Mouse (Mus musculus): Measurements from ENCODE around the gene Masp1.
A peak's percentile ranks its signal among the peaks of the same experiment; 100 is the strongest.

The Masp1 gene

DNA sequence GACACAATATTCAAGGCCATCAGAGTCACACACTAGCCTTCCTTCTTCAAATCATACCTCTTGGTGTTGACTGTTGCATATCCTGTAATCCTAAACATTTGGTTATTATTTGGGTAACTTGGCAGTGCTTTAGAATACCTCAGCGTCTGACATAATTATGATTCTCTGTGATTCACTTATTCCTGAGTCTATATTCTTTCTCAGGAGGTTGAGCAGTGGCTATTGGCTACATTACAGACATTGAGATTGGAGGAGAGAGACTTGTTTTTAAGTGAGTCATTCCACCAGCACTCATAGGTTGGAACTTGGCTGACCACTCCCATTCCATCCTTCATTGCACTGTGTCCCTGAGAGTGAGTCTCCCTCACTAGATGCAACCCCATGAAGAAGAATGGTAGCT lies 7.2 kb downstream of the Masp1 start:
- no peak for DNase-seq (ENCODE audit: low spot score in 2 of 2)

DNA sequence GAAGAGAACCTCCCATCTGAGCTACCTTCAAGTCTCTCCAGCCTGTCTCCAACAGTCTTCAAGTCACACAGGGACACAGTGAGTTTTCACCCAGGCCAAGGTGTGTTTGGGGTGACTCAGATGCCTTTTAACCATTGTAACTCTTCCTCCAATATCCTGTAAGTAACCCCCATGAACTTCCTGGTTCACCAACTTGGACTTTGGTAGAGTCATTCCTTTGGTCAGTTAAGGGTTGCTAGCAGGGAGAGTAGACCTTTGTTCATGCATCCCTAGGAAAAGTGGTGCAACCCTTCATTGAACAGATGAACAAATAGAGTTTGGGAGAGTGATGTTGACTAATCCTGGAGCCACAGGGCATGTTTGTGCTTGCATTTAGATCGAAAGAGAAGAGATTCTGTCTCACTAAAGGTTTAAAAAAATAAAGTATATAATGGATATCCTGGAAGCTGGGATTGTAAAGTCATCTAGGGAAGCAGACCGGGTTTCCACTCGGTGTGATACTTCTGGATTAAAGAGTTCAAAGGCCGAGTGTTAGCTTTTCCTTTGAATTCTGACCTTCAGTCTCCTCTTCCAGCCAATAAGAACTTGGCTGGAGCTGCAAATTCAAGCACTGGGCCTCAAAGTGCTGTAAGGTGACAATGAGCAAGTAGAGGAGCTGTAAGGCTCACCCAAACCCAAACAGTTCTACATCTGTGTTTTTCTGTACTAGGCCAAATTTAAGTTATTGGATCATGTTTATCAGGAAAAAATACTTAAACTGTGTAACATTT lies 9.3 kb downstream of the Masp1 start:
- DNase-seq (ENCODE audit: low spot score in 2 of 2), result no peak

DNA sequence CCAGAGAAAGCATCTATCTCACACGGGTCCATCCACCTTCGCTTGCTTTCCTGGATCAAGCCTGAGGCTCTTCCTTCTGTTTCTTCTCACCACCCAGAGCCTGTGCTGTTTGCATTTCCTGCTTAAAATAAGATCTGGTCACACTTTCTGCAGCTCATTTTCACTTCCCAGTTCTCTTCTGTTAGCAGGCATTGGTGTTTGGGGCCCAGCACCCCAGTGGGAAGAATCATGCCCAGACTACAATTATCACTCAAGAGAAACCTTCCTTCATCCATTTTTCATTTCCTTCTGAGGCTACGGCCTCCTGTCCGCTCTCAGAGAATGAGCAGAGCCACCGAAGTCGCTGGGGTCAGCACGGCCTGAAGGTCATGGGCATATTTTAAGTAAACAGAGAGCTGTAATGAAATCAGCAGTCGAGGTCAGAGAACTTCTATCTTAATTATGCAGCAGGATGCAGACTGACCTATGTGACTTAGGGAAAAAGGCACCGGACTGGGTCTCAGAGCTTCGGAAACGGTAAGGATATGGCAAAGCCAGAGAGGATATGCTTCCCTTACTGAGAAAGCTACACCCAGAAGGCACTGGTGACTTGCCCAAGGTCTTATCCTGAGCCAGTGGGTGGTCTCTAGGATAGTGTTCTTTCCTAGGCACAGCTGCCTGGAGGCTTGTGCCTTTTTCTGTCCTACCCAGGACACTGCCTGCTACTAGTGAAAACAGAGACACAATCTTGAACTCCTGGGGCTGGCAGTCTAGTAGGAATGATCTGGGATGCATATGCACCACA lies 14.5 kb downstream of the Masp1 start:
- peak in 1 of 2 experiments; percentile 27 for DNase-seq (ENCODE audit: low spot score in 2 of 2)

DNA sequence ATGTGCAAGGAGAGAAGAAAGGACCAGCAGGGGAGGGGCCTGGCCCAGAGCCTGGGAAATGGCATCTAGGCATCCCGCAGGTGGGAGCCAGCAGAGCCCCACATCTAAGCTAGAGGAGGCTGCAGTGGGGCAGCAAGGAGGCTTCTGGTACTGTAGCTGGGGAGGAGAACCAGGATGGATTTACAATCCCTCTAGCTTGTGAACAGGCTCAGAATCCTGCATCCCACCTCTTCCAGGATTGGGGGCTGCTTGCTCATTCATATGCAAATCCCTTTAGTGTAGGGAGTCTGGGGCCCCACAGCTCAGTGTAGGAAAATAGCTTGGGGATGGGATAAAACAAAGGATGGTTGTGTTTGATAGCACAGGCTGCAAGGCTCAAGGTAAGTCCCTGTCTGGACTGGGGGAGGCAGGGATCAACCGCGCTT lies 16.3 kb downstream of the Masp1 start:
- DNase-seq (ENCODE audit: low spot score in 2 of 2), result no peak

DNA sequence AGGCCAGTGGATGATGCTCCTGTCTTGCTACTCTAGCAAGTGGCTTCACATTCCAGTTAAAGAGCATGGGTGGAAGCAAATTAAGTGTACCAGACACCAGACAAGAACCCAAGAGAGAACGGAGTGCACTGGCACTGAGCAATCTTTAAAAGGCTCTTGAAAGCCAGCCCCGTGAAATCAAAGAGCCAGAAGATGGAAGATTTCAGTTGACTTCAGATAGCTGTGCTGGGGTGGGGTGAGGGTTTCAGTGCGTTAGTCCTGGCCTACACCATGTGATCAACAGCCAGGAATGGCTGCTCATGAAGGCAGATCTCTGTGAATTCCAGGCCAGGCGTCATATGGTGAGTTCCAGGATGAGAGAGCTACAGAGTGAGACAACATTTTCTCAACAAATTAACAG lies 17.3 kb downstream of the Masp1 start:
- DNase-seq (ENCODE audit: low spot score in 2 of 2), result no peak

DNA sequence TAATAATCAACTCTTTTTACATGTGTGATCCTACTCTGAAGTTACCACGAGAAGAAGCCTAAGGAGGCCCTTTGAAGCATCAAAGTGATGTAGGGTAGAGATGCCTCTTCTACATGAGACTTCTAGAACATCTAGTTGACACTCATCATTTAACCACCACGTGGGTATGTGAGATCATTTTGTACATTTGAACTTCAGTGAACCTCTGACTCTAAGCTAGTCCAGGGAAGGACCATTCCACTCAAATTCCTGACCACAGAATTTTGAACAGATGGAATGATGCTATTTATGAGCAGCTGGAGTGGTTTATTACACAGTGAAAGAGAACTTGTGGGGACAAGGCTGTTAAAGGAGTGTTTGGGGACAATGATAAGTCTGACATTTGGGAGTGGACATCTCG lies 18.1 kb downstream of the Masp1 start:
- no peak for DNase-seq (ENCODE audit: low spot score in 2 of 2)

DNA sequence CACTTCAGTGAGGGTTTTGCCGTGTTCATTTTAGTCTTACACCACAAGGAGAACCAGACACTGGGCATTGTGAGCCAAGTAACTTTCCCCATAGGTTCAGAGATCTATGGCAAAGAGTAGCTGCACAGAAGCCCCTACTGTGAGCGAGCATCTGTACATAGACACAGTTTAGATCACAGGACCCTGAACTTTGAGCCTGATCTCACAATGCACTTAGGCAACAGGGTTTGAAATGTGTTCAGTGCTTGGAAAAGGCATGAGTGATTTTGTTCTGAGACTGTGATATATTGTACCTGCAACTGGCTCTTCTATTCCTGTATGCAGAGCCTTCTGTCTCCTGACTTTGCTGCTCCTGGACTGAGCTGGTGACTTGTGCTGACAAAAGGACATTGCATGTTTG lies 19.3 kb downstream of the Masp1 start:
- no peak for DNase-seq (ENCODE audit: low spot score in 2 of 2)

DNA sequence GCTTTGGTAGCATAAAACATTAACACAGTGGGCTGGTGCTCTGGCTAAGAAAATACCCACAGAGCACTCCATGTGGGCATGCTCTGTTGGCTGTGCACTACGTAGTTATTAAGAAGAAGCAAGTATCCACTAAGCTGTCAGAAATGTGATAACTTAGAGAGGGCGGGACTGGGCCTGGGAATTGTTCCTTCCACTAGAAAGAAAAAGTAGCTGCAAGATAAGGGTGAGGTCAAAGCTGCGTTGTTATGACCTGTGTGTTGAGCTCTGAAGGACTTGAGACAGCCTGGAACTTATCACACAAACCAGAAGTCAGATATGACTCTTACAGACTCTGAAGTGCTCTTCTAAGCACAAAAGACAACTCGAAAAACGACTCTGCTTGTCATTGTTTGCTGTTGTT lies 20.1 kb downstream of the Masp1 start:
- no peak for DNase-seq (ENCODE audit: low spot score in 2 of 2)

DNA sequence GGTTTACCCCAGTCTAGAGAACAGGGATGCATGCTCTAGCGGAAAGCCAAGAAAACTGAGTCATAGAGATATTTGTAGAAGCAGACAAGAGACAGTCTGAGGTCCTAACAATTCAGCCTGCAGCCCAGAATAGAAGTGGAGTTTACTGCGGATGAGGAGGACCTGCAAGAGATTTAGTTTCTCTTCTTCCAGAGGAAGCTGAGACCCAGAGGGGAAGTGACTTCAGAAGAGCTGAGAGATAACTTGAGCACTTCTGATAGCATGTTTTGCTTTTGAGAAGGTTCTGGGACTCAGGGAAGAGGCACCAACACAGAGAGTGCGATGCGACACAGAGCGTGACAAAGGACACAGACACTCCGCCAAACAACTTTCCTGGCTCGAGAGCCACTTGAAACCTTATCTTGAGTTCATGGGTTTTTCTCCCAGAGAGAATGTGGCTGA lies 21.9 kb downstream of the Masp1 start:
- peak; percentile 58 to 63 for DNase-seq (ENCODE audit: low spot score in 2 of 2)

DNA sequence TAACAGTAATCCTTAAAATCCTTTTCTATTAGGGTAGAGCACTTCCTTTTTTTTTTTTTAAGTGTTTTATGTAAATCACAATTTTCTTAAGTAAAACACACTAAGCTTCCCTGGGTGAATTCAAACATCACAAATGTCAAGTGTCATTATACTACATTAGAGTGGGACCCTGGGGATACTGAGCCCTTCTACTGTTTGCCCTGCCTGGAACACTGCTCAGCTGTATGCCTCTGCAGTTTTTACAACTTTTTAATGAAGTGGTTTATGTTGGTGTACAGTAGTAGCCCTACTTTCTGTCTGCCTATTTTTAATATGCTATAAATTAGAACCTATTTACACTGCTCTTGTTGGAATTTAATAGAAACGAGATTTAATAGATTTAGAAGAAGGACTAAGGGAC lies 22.7 kb downstream of the Masp1 start:
- DNase-seq (ENCODE audit: low spot score in 2 of 2), result no peak

DNA sequence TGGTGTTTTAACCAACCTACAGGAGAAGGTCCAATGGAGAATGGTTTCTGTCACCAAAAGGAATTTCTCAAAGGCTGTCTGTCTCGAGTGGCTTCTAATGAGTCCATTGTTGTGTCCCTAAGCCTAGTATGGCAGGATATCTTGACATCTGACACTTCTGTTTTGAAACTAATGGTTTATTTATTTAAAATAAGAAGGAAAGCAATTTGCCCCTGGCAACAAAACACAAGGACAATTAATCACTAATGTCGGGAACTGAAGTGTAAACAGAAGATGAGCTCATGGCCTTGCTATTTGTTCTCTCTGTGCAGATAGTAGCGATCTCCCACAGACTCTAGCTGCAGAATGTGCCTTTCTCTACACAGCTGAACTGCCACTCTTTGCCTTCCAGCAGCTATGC lies 23.2 kb downstream of the Masp1 start:
- DNase-seq (ENCODE audit: low spot score in 2 of 2), result peak in 1 of 2 experiments; percentile 19

DNA sequence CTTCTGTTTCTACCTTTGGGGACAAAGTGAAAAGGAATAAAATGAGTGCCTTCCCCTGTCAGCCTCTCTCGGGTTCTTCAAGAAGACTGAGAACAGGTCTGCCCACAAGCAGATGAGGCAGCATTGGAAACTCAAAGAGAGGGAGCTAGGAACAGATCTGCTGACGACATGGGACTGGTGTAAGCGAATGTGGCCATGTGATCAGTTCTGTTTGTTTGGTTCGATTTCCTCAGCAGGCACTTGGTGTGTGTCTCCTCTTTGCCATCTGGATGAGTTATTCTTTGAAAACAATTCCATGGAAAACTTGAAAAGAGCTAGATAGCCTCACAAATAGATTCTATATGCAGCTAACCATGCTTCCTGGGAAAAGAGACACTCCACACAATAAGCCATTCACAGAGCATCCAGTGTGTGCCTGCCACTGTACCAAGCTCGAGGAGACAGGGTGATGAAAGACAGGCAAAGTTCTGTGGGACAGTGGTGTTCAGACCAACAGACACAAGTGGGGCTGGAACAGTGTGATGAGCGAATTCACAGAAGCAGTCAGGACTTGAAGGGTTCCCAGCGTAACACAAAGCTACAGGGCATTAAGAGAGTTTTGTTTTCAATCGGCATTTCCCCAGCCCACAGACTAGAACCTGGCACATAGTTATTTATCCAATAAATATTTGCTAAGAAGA lies 24.2 kb downstream of the Masp1 start:
- DNase-seq (ENCODE audit: low spot score in 2 of 2), result no peak

DNA sequence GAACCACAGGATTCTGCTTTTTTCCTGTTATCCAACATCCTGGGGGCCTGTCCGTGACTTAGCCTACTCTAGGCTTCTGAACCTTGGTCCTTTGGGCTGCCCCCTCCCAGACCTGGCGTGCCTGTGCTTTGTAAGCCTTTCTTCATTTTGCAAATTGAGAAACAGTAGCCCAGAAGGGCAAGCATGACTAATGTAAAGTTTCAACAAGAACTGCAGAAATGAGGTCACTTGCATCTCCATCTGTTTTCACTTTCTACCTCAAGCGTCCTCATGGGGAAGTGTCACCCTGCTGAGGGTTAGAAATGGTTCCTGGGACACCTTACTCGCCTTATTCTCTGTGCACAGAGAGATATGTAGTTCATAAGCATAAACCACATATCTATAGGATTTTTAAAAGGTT lies 27.8 kb downstream of the Masp1 start:
- DNase-seq (ENCODE audit: low spot score in 2 of 2), result no peak

DNA sequence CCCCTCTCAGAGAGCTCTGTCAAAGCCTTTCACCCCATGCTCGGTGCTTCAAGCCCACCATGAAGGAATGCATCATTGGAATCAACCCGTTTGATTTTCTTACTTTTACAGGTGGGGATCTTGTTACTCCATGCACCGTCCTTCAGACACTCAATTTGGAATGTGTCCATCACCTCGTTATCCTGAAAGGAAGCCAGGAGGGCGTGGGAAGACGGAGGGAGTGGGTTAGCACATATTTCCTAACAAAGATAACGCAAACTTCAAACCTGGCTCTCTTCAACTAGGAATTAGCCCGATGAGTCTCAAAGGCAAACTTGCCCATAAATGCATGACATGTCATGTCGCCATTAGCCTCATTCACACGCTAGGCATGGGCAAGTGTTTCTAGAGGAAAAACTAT lies 37.3 kb downstream of the Masp1 start:
- DNase-seq (ENCODE audit: low spot score in 2 of 2), result no peak

DNA sequence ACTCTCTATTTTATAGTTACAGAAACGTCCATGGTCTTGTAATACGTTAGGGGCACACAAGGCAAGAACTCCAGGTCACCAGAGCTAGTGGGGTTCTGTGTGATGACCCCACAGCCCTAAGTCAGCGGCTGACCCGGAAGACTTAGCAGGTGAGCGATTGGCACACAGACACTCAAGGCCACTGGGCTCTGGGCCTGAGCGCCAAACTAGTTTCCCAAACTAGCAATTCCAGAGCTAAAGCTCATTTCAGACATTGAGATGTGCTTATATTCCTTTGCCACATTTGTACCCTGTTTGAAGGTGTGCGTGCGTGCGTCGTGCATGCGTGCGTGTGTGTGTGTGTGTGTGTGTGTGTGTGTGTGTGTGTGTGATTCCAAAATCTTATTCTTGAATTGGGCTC lies 37.8 kb downstream of the Masp1 start:
- no peak for DNase-seq (ENCODE audit: low spot score in 2 of 2)

DNA sequence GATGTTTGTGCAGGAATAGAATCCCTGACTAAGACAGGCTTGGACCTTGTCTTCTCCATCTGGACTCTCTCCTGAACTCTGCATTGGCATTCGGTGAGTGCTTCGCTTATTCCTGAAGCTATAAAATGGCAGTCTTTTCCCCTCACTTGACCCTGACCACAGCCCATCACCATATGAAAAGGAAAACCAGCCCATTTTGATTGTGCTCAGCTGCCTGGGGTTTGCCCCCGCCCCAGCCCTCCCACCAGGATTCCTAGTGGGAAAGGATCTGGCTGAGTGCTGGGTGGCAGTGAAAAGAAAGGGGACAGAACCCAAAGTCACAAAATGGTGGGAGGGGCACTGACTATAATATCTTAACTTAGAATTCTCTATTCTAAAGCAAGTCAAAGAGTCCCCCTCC lies 38.4 kb downstream of the Masp1 start:
- no peak for DNase-seq (ENCODE audit: low spot score in 2 of 2)

DNA sequence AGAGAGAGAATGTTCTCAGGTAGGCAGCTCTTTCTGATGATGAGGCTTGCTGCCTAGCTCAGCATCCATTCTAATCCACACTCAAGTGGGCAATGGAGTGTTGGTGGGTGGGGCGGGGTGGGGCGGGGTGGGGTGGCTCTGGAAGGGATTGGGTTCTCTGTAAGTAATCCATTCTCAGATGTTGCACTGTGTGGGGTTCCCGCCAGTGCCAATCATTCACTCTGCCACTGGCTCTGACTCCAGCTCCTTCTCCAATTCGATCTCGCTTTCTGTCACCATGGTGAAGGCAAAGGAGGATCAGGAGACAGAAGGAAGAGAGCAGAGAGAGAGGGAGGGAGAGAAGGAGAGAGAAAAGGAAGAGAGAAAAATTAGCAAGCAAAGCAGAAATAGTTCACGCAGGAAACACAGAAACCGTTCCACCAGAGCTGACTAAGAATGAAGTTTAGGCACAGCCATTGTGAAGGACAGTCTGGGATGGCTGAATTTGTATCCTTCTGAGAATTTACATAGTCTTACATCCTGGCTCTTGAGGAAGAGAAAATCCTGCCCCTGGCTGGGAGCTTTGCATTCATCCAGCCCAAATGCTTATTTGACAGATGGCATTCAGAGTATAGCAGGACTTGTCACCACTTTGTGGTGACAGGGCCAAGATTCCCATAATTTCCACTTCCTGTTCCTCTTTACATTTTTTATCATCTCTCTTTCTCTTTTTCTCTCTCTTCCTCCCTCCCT lies 40.6 kb downstream of the Masp1 start:
- no peak for DNase-seq (ENCODE audit: low spot score in 2 of 2)

DNA sequence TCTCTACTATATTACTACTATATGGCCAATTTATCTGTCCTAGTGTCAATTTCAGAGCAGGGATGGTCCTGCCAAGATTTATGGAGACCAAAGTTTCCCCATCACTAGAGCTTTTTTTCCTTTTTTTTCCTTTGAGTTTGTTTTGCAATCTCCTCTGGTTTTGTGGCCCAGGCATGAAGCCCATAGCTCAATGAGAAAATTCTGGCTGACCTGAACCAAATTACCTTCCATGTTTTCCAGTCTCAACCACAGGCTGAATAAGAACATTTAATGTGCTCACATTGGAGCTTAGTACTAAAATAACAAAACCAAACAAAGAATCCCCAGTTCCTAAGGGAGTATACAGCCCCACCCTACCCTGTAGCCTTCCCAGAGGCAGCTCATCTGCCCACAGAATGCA lies 44.0 kb downstream of the Masp1 start:
- DNase-seq (ENCODE audit: low spot score in 2 of 2), result no peak

DNA sequence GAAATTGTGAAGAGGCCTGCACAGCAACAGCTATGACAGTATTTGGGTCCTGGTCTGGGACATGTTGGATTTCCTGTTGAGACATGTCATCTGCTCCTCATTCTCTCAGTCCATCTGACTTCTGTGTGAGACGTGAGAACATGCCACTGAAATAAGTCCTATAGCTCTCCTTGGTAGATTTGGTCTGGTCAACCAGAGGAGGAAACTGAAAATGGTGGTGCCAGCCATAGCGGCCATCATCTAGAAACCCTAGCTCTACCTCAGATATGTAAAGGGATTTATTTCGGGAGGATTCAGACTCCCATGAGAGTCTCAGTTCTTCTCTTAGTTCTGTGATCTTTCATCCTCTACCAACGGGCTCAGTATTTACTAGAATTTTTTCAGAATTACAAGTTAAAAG lies 45.0 kb downstream of the Masp1 start:
- DNase-seq (ENCODE audit: low spot score in 2 of 2), result no peak

DNA sequence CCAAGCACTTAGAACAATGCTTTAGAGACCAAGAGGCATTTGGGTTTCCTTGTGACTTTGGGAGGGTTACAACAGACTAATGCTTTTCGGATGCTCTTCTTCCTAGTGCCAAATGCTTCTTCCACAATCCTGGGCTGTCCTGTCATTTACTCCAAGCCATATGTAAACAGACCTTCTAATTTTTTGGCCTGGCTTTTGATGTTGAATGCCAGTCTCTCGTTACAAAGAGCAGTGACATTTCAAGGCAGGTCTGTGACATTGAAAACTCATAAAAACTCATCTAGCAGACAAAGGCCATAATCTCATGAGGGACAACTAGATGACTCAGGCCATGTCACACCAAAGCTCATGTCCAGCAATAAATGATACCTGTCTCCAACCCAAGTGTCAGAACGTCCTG lies 48.6 kb downstream of the Masp1 start:
- DNase-seq (ENCODE audit: low spot score in 2 of 2), result no peak

DNA sequence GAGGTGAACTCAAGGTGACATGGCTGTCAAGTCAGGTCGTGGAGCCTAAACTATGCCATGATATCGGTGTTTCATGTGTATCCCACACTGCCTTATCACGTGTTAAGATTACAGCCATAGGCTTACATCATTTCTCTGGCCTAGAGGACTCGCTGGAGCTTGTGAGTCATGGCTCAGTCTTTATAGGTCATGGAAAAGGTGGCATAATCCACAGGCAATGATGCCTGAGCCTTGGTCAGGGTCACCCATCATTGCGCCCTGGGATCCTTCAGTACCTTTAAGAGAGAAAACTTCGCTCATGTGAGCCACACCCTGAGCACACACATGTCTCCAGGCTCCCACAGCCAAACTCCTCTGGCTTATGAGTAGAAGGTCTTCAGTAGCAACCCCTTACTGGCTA lies 49.1 kb downstream of the Masp1 start:
- DNase-seq (ENCODE audit: low spot score in 2 of 2), result no peak

All from heart, adult 9 months (tissue).